Comparison of ENCODE assay signal across 19 mouse cellular contexts in genomic region chr11:24674208-24674571, GRCm38 (mm10).
DNase-seq lines count a peak whose midpoint lies in the region; ATAC-seq and TF ChIP-seq lines count a peak whose summit lies in the region.
"Had no signal": no experiment of that assay in that cellular context is flagged by ENCODE, and none has a peak within 500 bp of the region (broad histone marks: within the 10 kb centered on the region; RNA-seq: fewer than 3 reads in every experiment).

No protein-coding gene starts in this region.

- no peak overlapping the region for H3K27ac ChIP-seq in heart, postnatal 0 days (ENCODE audit: low read depth)
- H3K27ac ChIP-seq in forebrain, embryonic 10.5 days: no peak overlapping the region
- no peak overlapping the region for H3K27ac ChIP-seq in midbrain, embryonic 13.5 days
- H3K27ac ChIP-seq: embryonic facial prominence, embryonic 13.5 days; forebrain, embryonic 13.5 days; heart, embryonic 15.5 days; hindbrain, embryonic 10.5 days; hindbrain, embryonic 14.5 days; kidney, embryonic 15.5 days had no signal

- no peak for TF ChIP-seq CTCF in heart, postnatal 0 days (IDR thresholded peaks at IDR 0.05; ENCODE audit: low read depth)

- H3K4me1 ChIP-seq in heart, postnatal 0 days (ENCODE audit: control insufficient read depth, insufficient read depth): no peaks in the 10 kb centered on the region
- peaks cover 3% of the 10 kb centered on the region; the same call in 1 of the 2 replicates for H3K4me1 ChIP-seq in forebrain, embryonic 10.5 days
- H3K4me1 ChIP-seq in midbrain, embryonic 13.5 days (replicated peaks): no peaks in the 10 kb centered on the region

- peak; percentile 16 to 38 for DNase-seq in cerebellum, postnatal 14 days
- peak; percentile 60 to 70 for DNase-seq in heart, adult 18-20 months
- DNase-seq in heart, postnatal 25 days (ENCODE audit: low spot score): no peak
- DNase-seq in heart, adult 9 months (ENCODE audit: low spot score in 2 of 2): peak; percentile 51 to 56
- DNase-seq in heart, postnatal 0 days (ENCODE audit: low spot score): no peak
- DNase-seq in forebrain, embryonic 10.5 days (ENCODE audit: extremely low spot score, low spot score): no peak
- DNase-seq: adrenal gland, postnatal 14 days; cerebellum, adult 2 months; forebrain, postnatal 0 days; kidney, adult 2 months had no signal

- no peaks in the 10 kb centered on the region for H3K9me3 ChIP-seq in heart, postnatal 0 days (replicated peaks; ENCODE audit: control insufficient read depth, low read length)
- no peaks in the 10 kb centered on the region for H3K9me3 ChIP-seq in forebrain, embryonic 10.5 days
- no peaks in the 10 kb centered on the region for H3K9me3 ChIP-seq in midbrain, embryonic 13.5 days
- H3K9me3 ChIP-seq: embryonic facial prominence, embryonic 13.5 days; forebrain, embryonic 13.5 days; heart, embryonic 15.5 days; hindbrain, embryonic 10.5 days; kidney, embryonic 15.5 days had no signal

- ATAC-seq in cerebellum, adult (ENCODE audit: insufficient number of reproducible peaks, low FRiP score, low TSS enrichment): no peak
- peak; percentile 51; the same call in 1 of the 2 replicates for ATAC-seq in heart, postnatal 0 days (ENCODE audit: insufficient read depth, low read depth)
- no peak for ATAC-seq in midbrain, embryonic 13.5 days
- ATAC-seq: forebrain, embryonic 13.5 days; forebrain, postnatal 0 days; intestine, embryonic 16.5 days had no signal

- H3K27me3 ChIP-seq in heart, postnatal 0 days (ENCODE audit: control insufficient read depth, insufficient read depth, low read length): no peaks in the 10 kb centered on the region
- no peaks in the 10 kb centered on the region for H3K27me3 ChIP-seq in forebrain, embryonic 10.5 days (ENCODE audit: poor library complexity, severe bottlenecking)
- no peaks in the 10 kb centered on the region for H3K27me3 ChIP-seq in midbrain, embryonic 13.5 days
- H3K27me3 ChIP-seq: embryonic facial prominence, embryonic 13.5 days; forebrain, embryonic 13.5 days; heart, embryonic 15.5 days had no signal

- intact Hi-C loops in heart, postnatal 25 days (cut with DNase I): no loop called here

- no peaks in the 10 kb centered on the region for H3K36me3 ChIP-seq in heart, postnatal 0 days (replicated peaks; ENCODE audit: control insufficient read depth, insufficient read depth, low read length)
- no peaks in the 10 kb centered on the region for H3K36me3 ChIP-seq in forebrain, embryonic 10.5 days (replicated peaks)
- no peaks in the 10 kb centered on the region for H3K36me3 ChIP-seq in midbrain, embryonic 13.5 days
- H3K36me3 ChIP-seq: embryonic facial prominence, embryonic 13.5 days; heart, embryonic 15.5 days; hindbrain, embryonic 10.5 days; kidney, embryonic 15.5 days had no signal

- 39% methylated on average over 4 of the region's 4 CpGs for WGBS in heart, postnatal 0 days
- WGBS in forebrain, embryonic 10.5 days: 90% methylated on average over 4 of the region's 4 CpGs
- 83% methylated on average over 4 of the region's 4 CpGs for WGBS in midbrain, embryonic 13.5 days

- H3K4me3 ChIP-seq in heart, postnatal 0 days (ENCODE audit: low read depth, low read length): no peak overlapping the region
- no peak overlapping the region for H3K4me3 ChIP-seq in forebrain, embryonic 10.5 days
- no peak overlapping the region for H3K4me3 ChIP-seq in midbrain, embryonic 13.5 days (replicated peaks)
- H3K4me3 ChIP-seq: embryonic facial prominence, embryonic 13.5 days; forebrain, embryonic 13.5 days; heart, embryonic 15.5 days; hindbrain, embryonic 10.5 days; kidney, embryonic 15.5 days had no signal

- TF ChIP-seq EP300 in heart, postnatal 0 days (IDR thresholded peaks at IDR 0.05; ENCODE audit: low read depth): no peak

- no peak overlapping the region for H3K4me2 ChIP-seq in heart, postnatal 0 days (ENCODE audit: low read depth, low read length)
- H3K4me2 ChIP-seq in midbrain, embryonic 13.5 days (replicated peaks): no peak overlapping the region
- H3K4me2 ChIP-seq: embryonic facial prominence, embryonic 13.5 days; forebrain, embryonic 13.5 days; heart, embryonic 15.5 days; hindbrain, embryonic 14.5 days; kidney, embryonic 15.5 days had no signal

- no peak overlapping the region for H3K9ac ChIP-seq in heart, postnatal 0 days (replicated peaks; ENCODE audit: low read depth, low read length)
- no peak overlapping the region for H3K9ac ChIP-seq in midbrain, embryonic 13.5 days (replicated peaks)
- H3K9ac ChIP-seq: embryonic facial prominence, embryonic 13.5 days; forebrain, embryonic 13.5 days; forebrain, postnatal 0 days; heart, embryonic 15.5 days; hindbrain, embryonic 14.5 days; kidney, embryonic 15.5 days had no signal

Comparison
In these comparisons a context has a peak if more than half of its experiments do, and no peak if none do; other contexts are left out.
1. DNase-seq: peak in cerebellum, postnatal 14 days (2 of 2), heart, adult 18-20 months (2 of 2) and heart, adult 9 months (2 of 2); none in heart, postnatal 25 days (single experiment), heart, postnatal 0 days (single experiment) and forebrain, embryonic 10.5 days (single experiment).